Mouse (Mus musculus) kidney, adult 2 months (tissue): Measurements from ENCODE around the gene Phf24.

Source experiments
- CTCF ChIP-seq: fragments of 200-500 bp; conservative IDR thresholded peaks from 2 replicates; pipeline ENCODE4 v1.5.1; 2011; ENCODE audit warnings: low read depth, mild to moderate bottlenecking, control low read depth, low read length, moderate library complexity, mixed read lengths; ENCODE audit not compliant: insufficient read depth, insufficient read length
- POLR2A ChIP-seq: fragments of 200-500 bp; IDR thresholded peaks from one replicate; pipeline ENCODE4 v1.6.1; 2011; ENCODE audit warnings: low read depth, low read length, control low read depth

DNA sequence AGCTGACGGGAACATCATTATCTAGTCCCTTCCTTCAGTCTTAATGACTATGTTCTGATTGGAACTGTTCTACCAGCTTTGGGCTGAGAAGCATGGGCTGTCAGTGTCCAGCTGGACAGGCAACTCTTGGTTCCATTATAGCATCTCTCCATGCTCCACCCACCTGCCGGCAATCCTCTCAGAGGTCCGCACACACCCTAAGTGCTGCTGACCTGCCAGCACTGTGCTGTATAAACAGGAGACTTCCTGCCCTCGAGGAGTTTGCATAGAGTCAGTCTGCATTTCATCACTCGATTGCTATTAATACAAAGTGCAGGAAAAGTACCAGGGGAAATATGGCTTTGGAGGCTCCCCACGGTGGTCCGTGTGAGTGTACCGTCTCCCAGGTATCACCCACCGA lies 4.3 kb downstream of the Phf24 start:
- TF ChIP-seq POLR2A = no peak
- TF ChIP-seq CTCF = no peak
